Mouse (Mus musculus) ES-Bruce4 (cell line): ENCODE results near the gene Acot7.

Experiments used
- CTCF ChIP-seq: IDR thresholded peaks from one replicate; pipeline ENCODE4 v1.8.1; 2011; ENCODE audit warnings: low read depth, low read length
- POLR2A ChIP-seq: IDR thresholded peaks from one replicate; pipeline ENCODE4 v1.8.1; 2011; ENCODE audit warnings: low read length; ENCODE audit not compliant: insufficient read depth

DNA sequence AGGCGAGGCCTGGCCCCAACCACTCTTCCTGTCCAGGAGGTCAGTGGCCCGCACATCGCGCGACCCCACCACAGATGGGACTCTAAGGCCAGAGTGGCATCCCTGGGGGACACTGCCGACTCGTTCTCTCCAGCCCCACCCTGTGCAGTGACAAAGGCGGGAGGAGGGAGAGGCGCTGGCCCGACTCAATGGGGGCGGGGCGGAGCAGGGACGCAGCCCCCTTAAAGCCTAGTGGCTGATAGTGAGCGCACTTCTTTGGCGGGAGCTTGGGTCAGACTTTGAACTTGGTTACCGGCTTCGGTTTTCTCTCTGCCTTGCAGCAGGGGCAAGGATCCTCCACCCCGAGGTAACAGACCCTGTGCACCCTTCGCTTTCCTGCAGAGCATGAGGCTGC, 18.7 kb upstream of the Acot7 start:
- TF ChIP-seq POLR2A (no peak), CTCF (no peak)
